Mouse (Mus musculus) kidney, adult 11 months (tissue): Measurements from ENCODE around the gene Fezf1.

Experiments used
- DNase-seq: peaks from one replicate; pipeline ENCODE4 v3.0.0; 2022

Fezf1 gene

DNA sequence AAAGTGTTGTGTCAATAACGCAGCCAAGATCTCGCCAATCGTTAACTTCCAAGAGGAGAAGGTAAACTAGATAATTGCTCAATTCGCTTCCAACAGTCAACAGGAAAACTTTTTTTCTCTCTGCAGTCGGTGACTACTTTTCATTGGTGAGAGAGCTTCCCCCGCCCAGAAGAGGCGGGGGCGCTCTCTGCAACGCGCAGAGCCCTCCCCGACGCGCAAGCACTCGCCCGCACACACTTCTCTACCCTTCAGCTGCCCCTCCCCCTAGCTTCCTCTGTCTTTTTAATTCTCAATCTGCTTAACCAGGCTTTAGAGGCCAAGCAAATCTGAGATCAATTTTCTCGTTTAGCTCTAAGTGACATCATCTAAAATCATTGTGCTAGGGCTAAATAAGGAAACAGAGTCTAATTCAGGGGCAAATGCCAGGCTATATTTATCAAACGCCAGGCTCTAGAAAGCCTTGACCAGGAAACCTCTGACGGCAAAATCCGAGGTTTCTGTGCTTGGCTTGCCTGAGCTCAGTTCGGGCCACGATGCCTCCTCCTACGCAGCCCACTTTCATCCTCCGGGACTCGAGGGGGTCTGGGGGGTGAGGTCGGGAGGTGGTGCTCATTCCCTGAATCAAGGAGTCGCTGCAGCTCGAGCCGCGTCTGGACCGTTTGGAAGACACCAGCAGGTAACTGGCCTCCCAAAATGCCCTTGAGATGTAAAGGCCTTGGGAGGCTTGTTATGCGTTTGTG lies at the start of gene Fezf1:
Gene Fezf1, minus strand, starts transcription at position 50 of the 740 bp plus-strand sequence.
- DNase-seq: no peak

DNA sequence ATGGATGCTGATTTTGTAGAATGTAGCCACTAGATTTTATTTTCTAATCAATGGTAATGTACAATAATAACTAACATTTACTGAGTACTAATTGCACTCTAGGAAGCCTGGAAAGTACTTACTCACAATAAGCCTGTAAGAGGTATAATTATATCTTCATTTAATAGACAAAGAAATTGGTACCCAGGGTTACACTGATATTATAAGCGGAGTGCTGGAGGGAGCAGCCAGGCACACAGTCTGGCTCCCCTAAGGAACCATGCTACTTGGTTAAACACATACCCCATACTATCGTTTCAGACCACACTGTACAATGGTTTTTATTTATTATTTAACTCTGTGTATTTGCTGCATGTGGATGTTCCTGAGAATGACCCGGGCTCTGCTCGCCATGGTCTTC lies 46.5 kb upstream of the Fezf1 start:
- no peak for DNase-seq

GRCm38 (mm10) chr6:23288752-23289151 lies 40.6 kb upstream of the Fezf1 start:
- no peak for DNase-seq

- no peak for DNase-seq
Measured at GRCm38 (mm10) chr6:23281514-23281820, 33.3 kb upstream of the Fezf1 start.

DNA sequence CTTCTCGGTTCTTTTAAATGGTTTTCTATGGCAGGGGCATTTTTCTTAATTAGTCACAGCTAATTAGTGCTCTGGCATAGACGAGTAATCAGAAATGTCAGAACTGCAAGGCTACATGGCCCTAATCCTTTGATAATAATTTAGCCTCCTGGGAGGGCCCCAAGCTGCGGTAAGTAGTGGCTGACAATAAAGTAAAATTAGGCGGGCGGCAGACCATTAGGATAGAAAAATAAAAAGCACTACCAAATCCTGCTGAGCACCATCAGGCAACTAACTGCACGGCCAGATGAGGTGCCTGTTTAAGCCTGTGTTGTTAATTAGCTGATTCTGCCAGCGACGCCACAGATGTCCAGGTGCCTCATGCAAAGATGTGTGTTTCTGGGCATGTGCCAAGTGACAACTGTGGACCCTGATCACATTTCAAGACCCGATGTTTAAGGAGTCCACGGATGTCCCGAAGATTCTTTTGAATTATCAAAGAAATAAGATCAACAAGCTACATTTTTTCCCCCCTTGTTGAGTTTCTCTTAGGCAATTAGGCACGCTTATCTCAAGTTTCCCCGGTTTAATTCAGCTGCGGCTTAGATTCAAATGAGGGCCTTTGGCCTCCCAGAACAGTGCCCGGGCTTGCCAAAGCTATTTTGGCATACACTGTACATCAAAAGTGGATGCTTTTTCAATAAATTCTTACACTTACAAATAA lies 32.8 kb upstream of the Fezf1 start:
- DNase-seq: no peak

DNA sequence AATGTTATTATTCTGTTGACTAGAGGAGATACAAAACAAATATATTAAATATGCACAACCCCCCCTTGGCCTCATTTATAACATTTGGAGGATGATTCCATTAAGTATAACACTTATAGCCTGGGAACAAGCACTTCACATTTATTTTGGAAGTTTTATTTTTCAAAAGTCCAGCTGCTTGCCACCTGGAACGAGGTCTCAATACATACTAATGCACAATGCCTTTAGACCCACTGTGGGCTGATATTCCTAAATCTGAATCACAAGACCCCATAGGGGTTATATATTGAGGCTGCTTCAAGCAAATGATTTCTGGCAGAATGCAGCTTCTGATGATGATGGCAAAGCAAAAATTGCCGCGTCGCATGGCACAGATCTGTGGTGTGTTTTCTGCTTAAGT lies 25.3 kb upstream of the Fezf1 start:
- DNase-seq: no peak

- no peak for DNase-seq
Measured at GRCm38 (mm10) chr6:23272979-23273378, 24.8 kb upstream of the Fezf1 start.

DNA sequence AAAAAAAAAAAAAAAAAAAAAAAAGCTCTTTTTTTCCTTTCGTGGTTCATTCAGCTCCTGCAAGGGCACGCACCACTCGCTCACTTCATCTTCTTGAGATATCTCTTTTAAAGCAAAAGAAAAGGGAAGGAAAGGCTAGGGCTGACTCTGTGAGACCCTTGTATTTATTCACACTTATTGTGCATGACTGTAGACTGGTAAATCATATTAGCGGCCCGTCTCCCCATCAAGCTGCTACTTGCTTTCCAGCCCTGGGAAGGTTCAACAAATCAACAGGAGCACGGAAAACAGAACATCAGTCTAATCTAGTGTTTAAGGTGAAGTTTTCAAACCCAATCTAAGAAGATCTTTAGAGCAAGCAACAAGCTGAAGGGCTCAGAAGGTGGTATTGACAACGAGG lies 24.4 kb upstream of the Fezf1 start:
- DNase-seq: no peak

GRCm38 (mm10) chr6:23260738-23261050 lies 12.5 kb upstream of the Fezf1 start:
- no peak for DNase-seq

GRCm38 (mm10) chr6:23260016-23260737 lies 12.0 kb upstream of the Fezf1 start:
- DNase-seq: no peak

GRCm38 (mm10) chr6:23257981-23258380 lies 9.8 kb upstream of the Fezf1 start:
- DNase-seq: no peak

DNA sequence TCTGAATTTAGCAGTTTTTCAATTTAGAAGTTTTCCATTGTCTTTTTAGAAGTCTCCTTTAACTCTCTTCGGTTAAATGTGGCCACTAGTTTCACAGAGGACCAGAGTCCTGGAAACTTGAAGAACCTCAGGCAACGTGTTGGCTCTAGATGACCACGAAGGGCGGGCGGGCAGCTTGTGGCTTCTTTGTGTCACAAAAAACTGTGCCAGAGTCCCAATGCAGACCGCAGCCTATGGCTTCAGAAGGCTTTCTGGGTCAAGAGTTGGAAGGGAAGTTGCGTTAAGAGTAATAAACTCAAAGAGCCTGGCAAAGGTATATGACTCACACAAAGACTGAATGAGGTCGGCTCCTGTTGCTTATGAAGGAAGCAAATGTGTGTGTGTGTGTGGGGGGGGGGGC lies 7.0 kb upstream of the Fezf1 start:
- no peak for DNase-seq

DNA sequence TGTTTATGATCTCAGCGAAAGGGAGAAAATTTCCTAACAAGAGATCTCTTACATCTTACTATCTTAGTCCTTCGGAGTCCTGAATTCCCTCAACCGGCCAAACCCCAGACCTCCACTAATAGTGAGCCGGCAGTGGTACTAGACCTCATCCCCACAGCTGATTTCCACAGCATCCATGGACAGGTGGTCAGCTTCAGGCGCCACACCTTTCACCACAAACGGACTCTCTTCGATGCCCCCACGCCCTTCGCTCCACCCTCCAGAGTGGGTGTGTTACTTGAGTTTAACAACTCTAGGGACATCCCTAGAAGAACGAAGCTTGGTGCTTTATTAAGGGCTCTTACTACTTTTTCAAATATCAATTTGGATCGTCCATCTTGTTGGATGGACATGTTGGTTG lies 6.5 kb upstream of the Fezf1 start:
- DNase-seq: no peak

GRCm38 (mm10) chr6:23253353-23254311 lies 5.5 kb upstream of the Fezf1 start:
- DNase-seq: no peak

DNA sequence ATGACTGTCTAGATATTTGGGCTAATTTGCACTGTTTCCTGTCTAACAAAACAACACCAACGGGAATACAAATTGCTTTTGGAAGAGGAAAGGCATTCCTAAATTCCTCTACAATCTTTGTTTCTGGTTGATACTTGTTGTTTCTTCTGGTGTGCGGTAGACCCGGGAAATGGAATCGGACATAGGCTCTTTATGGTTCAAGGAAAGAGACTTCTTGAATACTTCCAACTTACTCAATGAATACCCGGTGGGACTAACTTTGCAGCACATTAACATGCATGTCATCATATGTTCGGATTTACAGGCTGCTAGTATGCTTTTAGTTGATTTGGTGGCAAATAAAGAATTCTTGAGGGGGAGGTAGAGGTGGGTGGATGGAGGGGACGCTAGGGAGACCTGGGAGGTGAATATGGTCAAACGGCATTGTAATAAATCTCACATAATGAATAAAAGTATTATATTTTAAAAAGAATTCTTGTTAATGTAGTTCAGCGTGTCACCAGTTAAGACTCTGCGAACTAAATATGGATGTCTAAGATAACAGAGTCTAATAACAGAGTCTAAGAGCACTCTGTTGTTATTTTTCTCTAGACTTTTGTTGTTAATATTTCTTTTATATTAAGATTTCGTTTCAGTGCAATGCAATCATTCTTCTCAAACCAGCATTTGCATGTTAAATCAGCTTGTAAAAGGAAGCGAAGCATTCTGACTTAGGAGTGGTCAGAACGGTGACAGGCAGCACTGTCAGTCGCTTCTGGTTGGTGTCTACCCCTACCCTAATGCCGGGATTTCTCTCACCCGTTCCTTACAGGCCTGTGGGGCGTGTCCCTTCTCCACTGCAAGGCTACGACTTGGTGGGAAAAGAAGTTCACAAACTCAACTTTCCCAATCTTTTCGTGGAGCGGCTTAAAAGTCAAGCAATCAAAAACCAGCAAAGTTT lies 4.3 kb upstream of the Fezf1 start:
- DNase-seq: no peak

DNA sequence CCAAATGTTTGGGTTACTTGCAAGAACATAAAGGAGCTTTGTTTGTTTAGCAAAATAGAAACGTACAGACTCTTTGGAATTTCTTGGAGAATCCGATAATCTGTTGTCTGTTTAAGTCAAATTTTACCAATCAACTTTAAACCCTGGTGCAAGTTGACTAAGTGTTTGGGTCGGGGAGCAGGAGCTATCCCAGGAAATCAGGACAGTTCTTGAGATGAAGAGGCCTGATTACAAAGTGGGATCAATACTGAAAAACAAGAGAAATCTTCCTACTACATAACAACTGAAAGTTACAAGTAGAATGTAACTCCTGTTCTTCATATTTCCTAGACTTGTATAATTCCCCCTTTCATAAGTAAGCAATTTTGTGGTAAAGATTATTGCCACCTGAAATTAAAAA lies 3.3 kb upstream of the Fezf1 start:
- DNase-seq: no peak

DNA sequence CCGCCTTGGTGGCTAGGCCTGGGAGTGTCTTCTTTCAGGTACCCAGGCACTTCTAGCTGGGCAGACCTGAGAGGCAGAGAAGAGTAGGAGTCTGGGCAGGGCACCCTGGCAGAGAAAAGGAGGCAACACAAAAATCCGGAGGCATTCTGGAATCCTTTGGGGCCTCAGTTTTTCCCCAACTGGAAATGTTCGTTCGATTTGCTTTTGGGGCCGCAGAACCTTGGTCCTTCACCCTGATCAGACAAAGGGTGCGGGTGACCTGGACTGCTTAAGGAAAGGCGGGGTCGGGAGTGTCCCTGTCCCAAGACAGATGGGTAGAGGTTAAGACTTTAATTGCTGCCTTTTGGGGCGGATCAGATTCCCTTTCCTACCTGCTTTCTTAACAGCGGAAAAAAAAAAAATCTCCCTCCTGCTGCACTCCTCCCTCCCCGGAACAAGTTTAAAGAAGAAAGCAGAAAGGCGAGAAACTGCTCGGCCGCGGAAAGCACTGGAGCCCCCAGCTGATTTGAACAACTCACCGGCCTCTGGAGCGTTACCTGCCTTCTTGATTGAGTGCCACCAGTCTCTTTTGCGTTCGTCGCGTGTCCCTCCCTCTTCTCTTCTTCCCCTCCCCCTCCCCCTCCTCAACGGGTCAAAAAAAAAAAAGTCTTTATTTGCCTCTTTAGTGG lies 2.3 kb upstream of the Fezf1 start:
- no peak for DNase-seq

- DNase-seq: no peak
Measured at GRCm38 (mm10) chr6:23249616-23250287, 1.6 kb upstream of the Fezf1 start.

GRCm38 (mm10) chr6:23249053-23249401 lies 865 bp upstream of the Fezf1 start:
- DNase-seq: no peak

GRCm38 (mm10) chr6:23247512-23248312 lies 450 bp downstream of the Fezf1 start:
- no peak for DNase-seq
